Mouse (Mus musculus) liver, postnatal 0 days (tissue): ENCODE results near the gene Dock1. TPM values are rescaled to one million over a fixed set of nuclear protein-coding genes. Genes with fewer than 3 reads are reported as not detected.
A peak's percentile ranks its signal among the peaks of the same experiment; 100 is the strongest.

Experiments
- ATAC-seq: fragments of 200-750 bp; cut with Nextera tagmentation; 2 replicates; pipeline ENCODE4 v1.8.0; 2017; ENCODE audit warnings: mild to moderate bottlenecking, moderate library complexity
- DNase-seq: peaks from one replicate; pipeline ENCODE4 v3.0.0-alpha.2; 2016
- H3K27ac ChIP-seq: fragments of 300-500 bp; sonication (generic); 2 replicates; pipeline ENCODE4 v1.5.1; 2014; ENCODE audit warnings: antibody characterized with exemption, moderate library complexity, mild to moderate bottlenecking, low read depth
- H3K27me3 ChIP-seq: fragments of 300-500 bp; sonication (generic); 2 replicates; pipeline ENCODE4 v1.6.1; 2014; ENCODE audit warnings: low read length, control low read depth, mixed read lengths; ENCODE audit not compliant: insufficient read depth
- H3K36me3 ChIP-seq: fragments of 300-500 bp; sonication (generic); replicated peaks from 2 replicates; pipeline ENCODE4 v1.6.1; 2014; ENCODE audit warnings: mild to moderate bottlenecking, control low read depth, low read length, moderate library complexity, mixed read lengths; ENCODE audit not compliant: insufficient read depth
- H3K4me1 ChIP-seq: fragments of 300-500 bp; sonication (generic); 2 replicates; pipeline ENCODE4 v1.6.1; 2014; ENCODE audit warnings: antibody characterized with exemption, mild to moderate bottlenecking, control low read depth; ENCODE audit not compliant: insufficient read depth
- H3K4me2 ChIP-seq: fragments of 300-500 bp; sonication (generic); 2 replicates; pipeline ENCODE4 v1.6.1; 2014; ENCODE audit warnings: low read depth, mild to moderate bottlenecking, low read length, moderate library complexity, mixed read lengths
- H3K4me3 ChIP-seq: fragments of 300-500 bp; sonication (generic); 2 replicates; pipeline ENCODE4 v1.5.1; 2014; ENCODE audit warnings: low read depth, low read length
- H3K9ac ChIP-seq: fragments of 300-500 bp; sonication (generic); replicated peaks from 2 replicates; pipeline ENCODE4 v1.6.1; 2014; ENCODE audit warnings: mild to moderate bottlenecking, moderate library complexity
- H3K9me3 ChIP-seq: fragments of 300-500 bp; sonication (generic); 2 replicates; pipeline ENCODE4 v1.6.1; 2016; ENCODE audit warnings: mild to moderate bottlenecking, control low read depth, low read length, mixed read lengths
- CTCF ChIP-seq: sonication (generic); IDR thresholded peaks from 2 replicates; pipeline ENCODE4 v1.5.1; 2016; ENCODE audit warnings: antibody characterized with exemption, low read depth
- EP300 ChIP-seq: IDR thresholded peaks from 2 replicates; pipeline ENCODE4 v1.6.1; 2016; ENCODE audit warnings: antibody characterized with exemption, low read depth, mild to moderate bottlenecking
- WGBS: fragments of 180-500 bp; shearing (Covaris S2); extraction: QIAGEN DNeasy Blood & Tissue Kit; methylation state at CpG from one replicate; pipeline ENCODE4 v1.1.7; 2014; ENCODE audit not compliant: insufficient replicate concordance; 5-methylcytosine and 5-hydroxymethylcytosine counted together
- polyA plus RNA-seq: library from polyadenylated mRNA; unstranded; fragments of >200 nt; fragmentation: Nextera tagmentation; extraction: Ambion mirVana; gene quantifications from 2 replicates; pipeline ENCODE4 v1.2.1, GENCODE M21; 2015

Dock1 gene
- polyA plus RNA-seq: 3.0 and 3.2 TPM in 2 replicates

DNA sequence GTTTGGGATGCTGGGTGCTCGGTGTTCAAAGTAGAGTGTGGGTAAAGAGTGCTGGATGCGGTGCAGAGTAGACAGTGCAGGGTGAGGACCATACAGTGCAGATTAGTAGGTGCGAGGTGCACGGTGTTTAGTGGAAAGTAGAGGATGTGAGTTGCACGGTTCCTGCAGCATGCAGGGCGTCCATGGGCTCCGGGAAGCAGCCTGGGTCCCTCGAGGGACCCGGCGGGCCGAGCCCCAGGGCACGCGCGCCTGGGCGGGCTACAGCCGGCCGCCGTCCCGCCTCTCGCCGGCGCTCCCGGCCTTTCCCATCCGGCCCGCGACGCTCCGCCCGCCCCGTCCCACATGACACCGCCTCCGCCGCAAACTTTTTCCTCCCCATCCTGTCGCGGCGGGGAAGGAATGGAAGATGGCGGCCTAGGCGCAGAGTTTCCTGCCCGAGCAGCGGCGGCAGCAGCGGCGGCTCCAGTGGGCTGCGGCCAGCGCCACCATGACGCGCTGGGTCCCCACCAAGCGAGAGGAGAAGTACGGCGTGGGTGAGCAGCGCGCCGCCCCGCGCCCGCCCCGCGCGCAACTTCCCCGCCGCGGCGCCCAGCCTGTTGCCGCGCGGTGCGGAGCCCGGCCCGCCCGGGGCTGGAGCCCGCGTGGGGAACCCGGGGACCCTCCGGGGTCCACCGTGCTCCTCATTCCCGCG is at the start of gene Dock1:
Gene Dock1, plus strand, starts transcription at position 343 of the 691 bp plus-strand sequence.
- no peaks in the 10 kb centered on the region for H3K9me3 ChIP-seq
- H3K27me3 ChIP-seq: 0 out of 2 replicates have a peak, but pooled peaks cover 3% of the 10 kb centered on the region
- DNase-seq (peak; percentile 74), ATAC-seq (peak; percentile 84)
- H3K4me3 ChIP-seq: peak within 1 kb of the TSS; percentile 67
- no peak for TF ChIP-seq CTCF
- TF ChIP-seq EP300: no peak
- peaks cover 12% of the 10 kb centered on the region for H3K4me1 ChIP-seq
- peak within 1 kb of the TSS; percentile 81 for H3K4me2 ChIP-seq
- peak within 1 kb of the TSS; percentile 80 for H3K27ac ChIP-seq
- H3K36me3 ChIP-seq: no peaks in the 10 kb centered on the region
- H3K9ac ChIP-seq: peak within 1 kb of the TSS; percentile 79
- 3% methylated on average over 63 of the region's 77 CpGs for WGBS

DNA sequence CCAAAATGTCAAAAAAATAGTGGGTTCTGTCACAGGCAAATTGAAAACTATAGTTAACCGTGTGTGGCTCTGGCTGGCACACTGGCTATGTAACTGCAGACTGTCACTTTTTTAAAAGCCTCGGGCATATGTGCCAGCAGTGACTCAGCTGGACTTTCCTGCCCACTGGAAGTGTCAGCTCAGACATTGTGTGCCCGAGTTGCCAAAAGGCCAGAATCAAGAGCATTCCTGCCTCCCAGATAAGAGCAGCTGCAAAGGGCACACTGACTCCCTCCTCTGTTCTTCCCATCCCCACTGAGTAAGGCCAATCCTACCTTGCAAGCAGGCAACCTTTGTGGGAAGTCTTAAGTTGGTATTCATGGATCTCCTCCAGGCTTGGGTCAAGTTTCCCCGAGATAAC is 42.5 kb upstream of the Dock1 start:
- Histone ChIP-seq H3K27me3 (no peaks in the 10 kb centered on the region), H3K36me3 (no peaks in the 10 kb centered on the region), H3K4me3 (no peak overlapping the region), H3K4me1 (no peaks in the 10 kb centered on the region), H3K9me3 (no peaks in the 10 kb centered on the region), H3K4me2 (no peak overlapping the region), H3K27ac (no peak overlapping the region), H3K9ac (no peak overlapping the region)
- 72% methylated on average over 4 of the region's 4 CpGs for WGBS
- ATAC-seq (no peak), DNase-seq (no peak)
- no peak for TF ChIP-seq CTCF
- no peak for TF ChIP-seq EP300

- Histone ChIP-seq H3K27me3 (no peaks in the 10 kb centered on the region), H3K36me3 (no peaks in the 10 kb centered on the region), H3K9ac (no peak overlapping the region), H3K4me2 (no peak overlapping the region), H3K4me3 (no peak overlapping the region), H3K27ac (no peak overlapping the region), H3K4me1 (no peaks in the 10 kb centered on the region), H3K9me3 (no peaks in the 10 kb centered on the region)
- no peak for DNase-seq
- no peak for ATAC-seq
- TF ChIP-seq EP300: no peak
- TF ChIP-seq CTCF: no peak
- 52% methylated on average over 8 of the region's 8 CpGs for WGBS
Measured at GRCm38 (mm10) chr7:134650246-134650830, 20.1 kb upstream of the Dock1 start.

- Histone ChIP-seq H3K9me3 (no peaks in the 10 kb centered on the region), H3K36me3 (no peaks in the 10 kb centered on the region), H3K27ac (no peak overlapping the region), H3K9ac (no peak overlapping the region), H3K27me3 (no peaks in the 10 kb centered on the region), H3K4me1 (no peaks in the 10 kb centered on the region), H3K4me3 (no peak overlapping the region), H3K4me2 (no peak overlapping the region)
- ATAC-seq (no peak), DNase-seq (no peak)
- WGBS: 61% methylated on average over 3 of the region's 3 CpGs
- no peak for TF ChIP-seq CTCF
- no peak for TF ChIP-seq EP300
Measured at GRCm38 (mm10) chr7:134651071-134651470, 19.4 kb upstream of the Dock1 start.

DNA sequence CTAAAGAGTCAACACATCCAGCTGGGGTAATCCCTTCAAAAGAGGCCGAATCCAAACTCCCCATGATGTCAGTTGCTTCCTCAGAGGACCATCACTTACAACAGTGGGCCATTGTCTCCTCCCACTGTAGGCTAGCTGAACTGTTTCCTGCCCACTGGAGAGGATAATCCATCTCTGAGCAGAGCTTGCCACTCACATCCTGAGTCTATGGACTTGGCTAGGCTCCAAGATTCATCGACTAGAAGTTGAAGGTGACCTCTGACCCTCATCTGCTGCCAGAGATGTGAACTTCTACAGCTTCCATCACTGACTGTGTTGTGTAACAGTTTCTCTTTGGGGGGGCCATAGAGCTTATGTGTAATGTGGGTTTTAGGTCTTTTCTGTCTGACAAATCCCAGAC is 7.2 kb upstream of the Dock1 start:
- H3K27me3 ChIP-seq: no peaks in the 10 kb centered on the region
- no peak overlapping the region for H3K9ac ChIP-seq
- DNase-seq (peak; percentile 53), ATAC-seq (peak; percentile 75)
- H3K4me1 ChIP-seq: 0 out of 2 replicates have a peak, but pooled peaks cover 3% of the 10 kb centered on the region
- H3K4me3 ChIP-seq: no peak overlapping the region
- no peaks in the 10 kb centered on the region for H3K36me3 ChIP-seq
- TF ChIP-seq EP300: no peak
- TF ChIP-seq CTCF: no peak
- 9% methylated on average over 2 of the region's 2 CpGs for WGBS
- peaks cover 3% of the 10 kb centered on the region for H3K9me3 ChIP-seq
- no peak overlapping the region for H3K4me2 ChIP-seq
- no peak overlapping the region for H3K27ac ChIP-seq

GRCm38 (mm10) chr7:134665642-134666282 is 4.7 kb upstream of the Dock1 start:
- no peak for TF ChIP-seq CTCF
- TF ChIP-seq EP300: 0 out of 2 replicates have a peak, but pooled peaks have one; percentile 15
- no peak overlapping the region for H3K9ac ChIP-seq
- H3K9me3 ChIP-seq: no peaks in the 10 kb centered on the region
- H3K4me3 ChIP-seq: no peak overlapping the region
- H3K27ac ChIP-seq: no peak overlapping the region
- no peaks in the 10 kb centered on the region for H3K36me3 ChIP-seq
- ATAC-seq (no peak), DNase-seq (no peak)
- peaks cover 7% of the 10 kb centered on the region; the same call in 1 of the 2 replicates for H3K4me1 ChIP-seq
- H3K27me3 ChIP-seq: 0 out of 2 replicates have a peak, but pooled peaks cover 3% of the 10 kb centered on the region
- WGBS: 53% methylated on average over 5 of the region's 5 CpGs
- H3K4me2 ChIP-seq: no peak overlapping the region
